Mouse (Mus musculus) limb, embryonic 14.5 days (tissue): ENCODE results near the gene Ankrd60. TPM values are rescaled to one million over a fixed set of nuclear protein-coding genes. Genes with fewer than 3 reads are reported as not detected.

ENCODE experiments used
- ATAC-seq: fragments of 200-750 bp; cut with Nextera tagmentation; 2 replicates; pipeline ENCODE4 v1.8.0; 2017; ENCODE audit warnings: low read depth, moderate number of reproducible peaks, moderate TSS enrichment; ENCODE audit not compliant: low FRiP score
- DNase-seq: peaks from one replicate; pipeline ENCODE4 v3.0.0-alpha.2; 2015; ENCODE audit warnings: low spot score
- H3K27ac ChIP-seq: fragments of 300-500 bp; sonication (generic); replicated peaks from 2 replicates; pipeline ENCODE4 v1.5.1; 2014; ENCODE audit warnings: low read depth, mild to moderate bottlenecking, low read length, moderate library complexity, mixed read lengths
- H3K27me3 ChIP-seq: fragments of 300-500 bp; sonication (generic); 2 replicates; pipeline ENCODE4 v1.6.1; 2014; ENCODE audit warnings: low read length, mixed read lengths; ENCODE audit not compliant: control insufficient read depth, insufficient read depth
- H3K36me3 ChIP-seq: fragments of 300-500 bp; sonication (generic); 2 replicates; pipeline ENCODE4 v1.6.1; 2014; ENCODE audit warnings: mild to moderate bottlenecking, low read length, moderate library complexity, mixed read lengths; ENCODE audit not compliant: control insufficient read depth, insufficient read depth
- H3K4me1 ChIP-seq: fragments of 300-500 bp; sonication (generic); 2 replicates; pipeline ENCODE4 v1.6.1; 2014; ENCODE audit warnings: antibody characterized with exemption, low read length, mixed read lengths; ENCODE audit not compliant: control insufficient read depth, insufficient read depth
- H3K4me2 ChIP-seq: fragments of 300-500 bp; sonication (generic); replicated peaks from 2 replicates; pipeline ENCODE4 v1.6.1; 2014; ENCODE audit warnings: low read depth, mild to moderate bottlenecking, low read length, moderate library complexity; ENCODE audit not compliant: severe bottlenecking
- H3K4me3 ChIP-seq: fragments of 300-500 bp; sonication (generic); replicated peaks from 2 replicates; pipeline ENCODE4 v1.5.1; 2014; ENCODE audit warnings: low read length
- H3K9ac ChIP-seq: fragments of 300-500 bp; sonication (generic); 2 replicates; pipeline ENCODE4 v1.6.1; 2014; ENCODE audit warnings: mild to moderate bottlenecking, low read depth, low read length, moderate library complexity; ENCODE audit not compliant: severe bottlenecking
- H3K9me3 ChIP-seq: fragments of 300-500 bp; sonication (generic); 2 replicates; pipeline ENCODE4 v1.6.1; 2016; ENCODE audit warnings: low read length; ENCODE audit not compliant: control insufficient read depth
- POLR2A ChIP-seq: fragments of 200-500 bp; IDR thresholded peaks from 2 replicates; pipeline ENCODE4 v1.8.0; 2012; ENCODE audit warnings: inconsistent platforms, mild to moderate bottlenecking, moderate library complexity, borderline replicate concordance; ENCODE audit not compliant: insufficient read depth, insufficient read length; ENCODE audit errors: extremely low read depth
- WGBS: fragments of 180-500 bp; shearing (Covaris S2); extraction: QIAGEN DNeasy Blood & Tissue Kit; methylation state at CpG from one replicate; pipeline ENCODE4 v1.1.7; 2014; 5-methylcytosine and 5-hydroxymethylcytosine counted together
- polyA plus RNA-seq, 2 experiments: library from polyadenylated mRNA; depleted of rRNA in 1 of 2; stranded (reverse) in 1 of 2; unstranded in 1 of 2; fragments of >200 nt; fragmentation: Nextera tagmentation in 1 of 2; extraction: Ambion mirVana in 1 of 2; gene quantifications; 2 replicates each; pipeline versions ENCODE4 v1.2.1 to v1.2.3; 2012 to 2014

Gene Ankrd60
- polyA plus RNA-seq, 2 experiments, result not detected

DNA sequence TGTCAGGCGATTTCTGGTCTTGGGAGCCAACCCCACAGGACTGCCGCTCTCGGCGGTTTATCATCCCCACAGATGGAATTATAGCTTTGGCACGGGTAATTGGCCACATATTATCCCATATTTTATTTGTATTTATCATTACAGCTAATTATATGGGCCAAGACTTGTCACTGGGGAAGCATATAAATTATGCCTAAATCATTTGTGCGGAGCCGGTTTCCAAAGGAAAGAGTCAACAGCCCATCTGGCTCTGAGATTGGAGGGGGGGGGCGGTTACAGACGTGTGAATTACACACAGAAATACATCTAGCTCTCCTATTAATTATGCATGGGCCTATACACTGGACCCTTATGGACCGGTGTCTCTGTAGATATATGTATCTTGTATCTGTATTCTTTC, 28.9 kb downstream of the Ankrd60 start:
- no peak overlapping the region for H3K27ac ChIP-seq
- H3K9me3 ChIP-seq, result no peaks in the 10 kb centered on the region
- ATAC-seq, result no peak
- no peaks in the 10 kb centered on the region for H3K27me3 ChIP-seq
- TF ChIP-seq POLR2A, result no peak
- WGBS, result 76% methylated on average over 10 of the region's 10 CpGs
- H3K4me3 ChIP-seq, result no peak overlapping the region
- no peak overlapping the region for H3K4me2 ChIP-seq
- H3K4me1 ChIP-seq, result peaks cover 4% of the 10 kb centered on the region; the same call in 1 of the 2 replicates
- DNase-seq, result no peak
- no peaks in the 10 kb centered on the region for H3K36me3 ChIP-seq
- no peak overlapping the region for H3K9ac ChIP-seq

- DNase-seq, result peak; percentile 77
- peaks cover 4% of the 10 kb centered on the region; the same call in 1 of the 2 replicates for H3K4me1 ChIP-seq
- H3K4me3 ChIP-seq, result no peak overlapping the region
- peak; percentile 69; the same call in 1 of the 2 replicates for ATAC-seq
- 44% methylated on average over 15 of the region's 15 CpGs for WGBS
- no peaks in the 10 kb centered on the region for H3K27me3 ChIP-seq
- no peak overlapping the region for H3K4me2 ChIP-seq
- H3K36me3 ChIP-seq, result no peaks in the 10 kb centered on the region
- no peaks in the 10 kb centered on the region for H3K9me3 ChIP-seq
- H3K9ac ChIP-seq, result no peak overlapping the region
- TF ChIP-seq POLR2A, result no peak
- no peak overlapping the region for H3K27ac ChIP-seq
Measured at GRCm38 (mm10) chr2:173545992-173546703, 32.0 kb downstream of the Ankrd60 start.

DNA sequence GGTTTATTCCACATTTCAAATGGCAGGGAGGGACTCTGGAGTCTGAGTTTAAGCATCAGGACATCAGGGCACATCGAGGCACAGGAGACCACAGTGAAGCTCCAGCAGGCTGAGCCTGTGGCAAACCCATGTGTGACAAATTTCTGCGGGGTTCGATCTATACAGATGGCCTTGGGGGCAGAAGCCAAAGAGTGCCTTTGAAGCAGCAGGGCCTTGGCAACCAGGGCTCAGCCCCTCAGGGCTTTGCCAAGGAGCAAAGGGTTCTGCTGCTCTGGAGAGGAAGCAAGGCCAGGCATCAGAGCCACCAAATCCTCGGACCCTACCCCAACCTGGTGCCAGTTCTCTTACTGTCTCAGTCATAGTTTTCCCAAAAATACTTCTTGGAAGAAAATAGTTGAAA, 35.4 kb downstream of the Ankrd60 start:
- H3K9ac ChIP-seq, result no peak overlapping the region
- WGBS, result 82% methylated on average over 4 of the region's 4 CpGs
- peaks cover 7% of the 10 kb centered on the region; the same call in 1 of the 2 replicates for H3K4me1 ChIP-seq
- ATAC-seq (no peak), DNase-seq (no peak)
- no peak for TF ChIP-seq POLR2A
- no peaks in the 10 kb centered on the region for H3K27me3 ChIP-seq
- H3K27ac ChIP-seq, result no peak overlapping the region
- no peaks in the 10 kb centered on the region for H3K36me3 ChIP-seq
- no peaks in the 10 kb centered on the region for H3K9me3 ChIP-seq
- H3K4me3 ChIP-seq, result no peak overlapping the region
- no peak overlapping the region for H3K4me2 ChIP-seq

- H3K36me3 ChIP-seq, result no peaks in the 10 kb centered on the region
- H3K9ac ChIP-seq, result no peak overlapping the region
- no peak overlapping the region for H3K4me3 ChIP-seq
- no peak overlapping the region for H3K4me2 ChIP-seq
- 67% methylated on average over 4 of the region's 4 CpGs for WGBS
- no peak for DNase-seq
- no peaks in the 10 kb centered on the region for H3K27me3 ChIP-seq
- no peak for TF ChIP-seq POLR2A
- ATAC-seq, result no peak
- peaks cover 7% of the 10 kb centered on the region; the same call in 1 of the 2 replicates for H3K4me1 ChIP-seq
- H3K9me3 ChIP-seq, result no peaks in the 10 kb centered on the region
- no peak overlapping the region for H3K27ac ChIP-seq
Measured at GRCm38 (mm10) chr2:173541748-173542147, 36.4 kb downstream of the Ankrd60 start.

GRCm38 (mm10) chr2:173539781-173540180, 38.4 kb downstream of the Ankrd60 start:
- Histone ChIP-seq H3K27me3 (no peaks in the 10 kb centered on the region), H3K4me3 (no peak overlapping the region), H3K4me2 (no peak overlapping the region), H3K36me3 (no peaks in the 10 kb centered on the region), H3K27ac (no peak overlapping the region), H3K9me3 (no peaks in the 10 kb centered on the region), H3K9ac (no peak overlapping the region), H3K4me1 (peaks cover 3% of the 10 kb centered on the region; the same call in 1 of the 2 replicates)
- 50% methylated on average over 15 of the region's 15 CpGs for WGBS
- no peak for ATAC-seq
- no peak for DNase-seq
- TF ChIP-seq POLR2A, result no peak
